In genomic region chr13:55512379-55513031, GRCm38 (mm10) we compare ENCODE assay signal across 8 mouse cellular contexts. TPM values are rescaled to one million over a fixed set of nuclear protein-coding genes. Genes with fewer than 3 reads are reported as not detected.
DNase-seq lines count a peak whose midpoint lies in the region; ATAC-seq and TF ChIP-seq lines count a peak whose summit lies in the region.

No protein-coding gene starts in this region.

- ATAC-seq in CD4-positive, CD25-positive, alpha-beta regulatory T cell, adult 4 months = no peak
- ATAC-seq in limb, embryonic 11.5 days (ENCODE audit: insufficient number of reproducible peaks, low FRiP score, low TSS enrichment, low read depth) = peak; percentile 76
- ATAC-seq in midbrain, embryonic 14.5 days (ENCODE audit: low FRiP score, low TSS enrichment) = peak; percentile 59

- H3K27me3 ChIP-seq in forebrain, embryonic 10.5 days (ENCODE audit: poor library complexity, severe bottlenecking) = peaks cover 19% of the 10 kb centered on the region
- H3K27me3 ChIP-seq in limb, embryonic 11.5 days (ENCODE audit: control insufficient read depth, insufficient read depth, low read length) = no peaks in the 10 kb centered on the region
- no peaks in the 10 kb centered on the region for H3K27me3 ChIP-seq in midbrain, embryonic 14.5 days (ENCODE audit: control insufficient read depth, insufficient read depth, low read length)

- TF ChIP-seq CTCF in bone marrow, adult 2 months (IDR thresholded peaks at IDR 0.05; ENCODE audit: control insufficient read depth, insufficient read depth, low read length) = no peak

- no peak overlapping the region; the same call in none of the 2 replicates for H3K27ac ChIP-seq in bone marrow, adult 2 months (ENCODE audit: control insufficient read depth, insufficient read depth, low read depth, low read length, poor library complexity)
- H3K27ac ChIP-seq in forebrain, embryonic 10.5 days = peak overlapping the region; percentile 94
- H3K27ac ChIP-seq in limb, embryonic 11.5 days (replicated peaks; ENCODE audit: low read depth, low read length) = peak overlapping the region; percentile 75
- peak overlapping the region; percentile 79 for H3K27ac ChIP-seq in midbrain, embryonic 14.5 days (replicated peaks; ENCODE audit: low read depth, low read length)

- 6% methylated on average over 25 of the region's 25 CpGs for WGBS in bone marrow, adult 2 months
- 5% methylated on average over 25 of the region's 25 CpGs for WGBS in forebrain, embryonic 10.5 days
- WGBS in limb, embryonic 11.5 days = 1% methylated on average over 25 of the region's 25 CpGs
- 4% methylated on average over 25 of the region's 25 CpGs for WGBS in midbrain, embryonic 14.5 days

- H3K9ac ChIP-seq in limb, embryonic 11.5 days (ENCODE audit: low read length) = peak overlapping the region; percentile 91
- H3K9ac ChIP-seq in midbrain, embryonic 14.5 days (replicated peaks; ENCODE audit: low read length) = peak overlapping the region; percentile 86

- H3K4me3 ChIP-seq in bone marrow, adult 2 months (replicated peaks; ENCODE audit: control insufficient read depth, low read depth, low read length) = peak overlapping the region; percentile 86
- H3K4me3 ChIP-seq in forebrain, embryonic 10.5 days = peak overlapping the region; percentile 83
- H3K4me3 ChIP-seq in limb, embryonic 11.5 days (ENCODE audit: low read depth, low read length) = peak overlapping the region; percentile 96
- peak overlapping the region; percentile 77 for H3K4me3 ChIP-seq in midbrain, embryonic 14.5 days (replicated peaks; ENCODE audit: low read depth, low read length)

- TF ChIP-seq POLR2A in bone marrow, adult 2 months (IDR thresholded peaks at IDR 0.05; ENCODE audit: borderline replicate concordance, control insufficient read depth, low read depth, low read length) = no peak

- intact Hi-C loops in heart, postnatal 14 days (cut with DNase I) = loop anchor here (1.0 to 2.0 kb wide), 2 partner anchors 40 to 93 kb away; no protein-coding TSS in a partner anchor

- no peaks in the 10 kb centered on the region for H3K9me3 ChIP-seq in forebrain, embryonic 10.5 days
- no peaks in the 10 kb centered on the region for H3K9me3 ChIP-seq in limb, embryonic 11.5 days (ENCODE audit: control insufficient read depth, low read length)
- no peaks in the 10 kb centered on the region for H3K9me3 ChIP-seq in midbrain, embryonic 14.5 days (ENCODE audit: control insufficient read depth, low read length)

- peaks cover 35% of the 10 kb centered on the region for H3K36me3 ChIP-seq in forebrain, embryonic 10.5 days (replicated peaks)
- peaks cover 11% of the 10 kb centered on the region for H3K36me3 ChIP-seq in limb, embryonic 11.5 days (ENCODE audit: control insufficient read depth, insufficient read depth, low read length)
- H3K36me3 ChIP-seq in midbrain, embryonic 14.5 days (ENCODE audit: control insufficient read depth, insufficient read depth, low read length) = peaks cover 21% of the 10 kb centered on the region

- H3K4me2 ChIP-seq in limb, embryonic 11.5 days (ENCODE audit: low read depth, severe bottlenecking) = peak overlapping the region; percentile 86
- peak overlapping the region; percentile 79 for H3K4me2 ChIP-seq in midbrain, embryonic 14.5 days (ENCODE audit: low read length)

- DNase-seq in CD4-positive, CD25-positive, alpha-beta regulatory T cell, adult 2 months (ENCODE audit: low read depth, low spot score) = peak; percentile 38
- peak; percentile 68 for DNase-seq in forebrain, embryonic 10.5 days (ENCODE audit: extremely low spot score, low spot score)
- peak; percentile 64 to 68 for DNase-seq in heart, postnatal 14 days
- DNase-seq in limb, embryonic 11.5 days (ENCODE audit: low spot score) = peak; percentile 86
- peak; percentile 68 for DNase-seq in midbrain, embryonic 14.5 days
- no peak for DNase-seq in c-Kit-positive CD71-positive TER-119-positive erythroid progenitor cells, embryonic 14.5 days (ENCODE audit: low spot score)

- peaks cover 6% of the 10 kb centered on the region for H3K4me1 ChIP-seq in bone marrow, adult 2 months (ENCODE audit: control insufficient read depth, insufficient read depth, low read length)
- H3K4me1 ChIP-seq in forebrain, embryonic 10.5 days = peaks cover 44% of the 10 kb centered on the region
- H3K4me1 ChIP-seq in limb, embryonic 11.5 days (ENCODE audit: control insufficient read depth, insufficient read depth, low read length) = peaks cover 27% of the 10 kb centered on the region
- peaks cover 23% of the 10 kb centered on the region for H3K4me1 ChIP-seq in midbrain, embryonic 14.5 days (ENCODE audit: control insufficient read depth, insufficient read depth, low read length)

RNA-seq across cellular contexts. Expression of gene Pdlim7, which starts 1.0 kb away (rescaled TPM):
- polyA plus RNA-seq in CD4-positive, CD25-positive, alpha-beta regulatory T cell, adult 4 months (2017; shearing (Covaris generic)) = 10 to 100 TPM in 1 of 2 experiments, 1 to 10 TPM in 1; 6.3 to 14.6 TPM
- polyA plus RNA-seq in bone marrow, adult 2 months (2011; ENCODE audit: insufficient read depth, insufficient read length, low replicate concordance, missing spikeins) = 21.9 and 89.6 TPM in 2 replicates
- 200 and 209 TPM in 2 replicates for polyA plus RNA-seq in forebrain, embryonic 10.5 days (2016; fragmentation: Nextera tagmentation; extraction: Ambion mirVana)
- total RNA-seq in heart, postnatal 14 days (2021) = 10 to 100 TPM; 52.3 to 56.6 TPM
- 154 and 155 TPM in 2 replicates for polyA plus RNA-seq in limb, embryonic 11.5 days (2014; fragmentation: Nextera tagmentation; extraction: Ambion mirVana)
- 126 and 154 TPM in 2 replicates for polyA plus RNA-seq in midbrain, embryonic 14.5 days (2014; fragmentation: Nextera tagmentation; extraction: Ambion mirVana)

RNA-seq across cellular contexts. Expression of gene Dok3, which starts 16.6 kb away (rescaled TPM):
- 1 to 10 TPM in 1 of 2 experiments, under 1 TPM in 1; 0.35 to 1.0 TPM for polyA plus RNA-seq in CD4-positive, CD25-positive, alpha-beta regulatory T cell, adult 4 months (2017; shearing (Covaris generic))
- 80.8 and 191 TPM in 2 replicates for polyA plus RNA-seq in bone marrow, adult 2 months (2011; ENCODE audit: insufficient read depth, insufficient read length, low replicate concordance, missing spikeins)
- polyA plus RNA-seq in forebrain, embryonic 10.5 days (2016; fragmentation: Nextera tagmentation; extraction: Ambion mirVana) = 3.3 and 4.2 TPM in 2 replicates
- total RNA-seq in heart, postnatal 14 days (2021) = 1 to 10 TPM; 1.9 to 2.3 TPM
- 1.6 and 2.7 TPM in 2 replicates for polyA plus RNA-seq in limb, embryonic 11.5 days (2014; fragmentation: Nextera tagmentation; extraction: Ambion mirVana)
- polyA plus RNA-seq in midbrain, embryonic 14.5 days (2014; fragmentation: Nextera tagmentation; extraction: Ambion mirVana) = 3.4 and 4.0 TPM in 2 replicates

RNA-seq across cellular contexts. Expression of gene Ddx41, which starts 24.0 kb away (rescaled TPM):
- 10 to 100 TPM; 55.8 to 74.2 TPM for polyA plus RNA-seq in CD4-positive, CD25-positive, alpha-beta regulatory T cell, adult 4 months (2017; shearing (Covaris generic))
- polyA plus RNA-seq in bone marrow, adult 2 months (2011; ENCODE audit: insufficient read depth, insufficient read length, low replicate concordance, missing spikeins) = 21.4 and 40.3 TPM in 2 replicates
- 96.5 and 98.2 TPM in 2 replicates for polyA plus RNA-seq in forebrain, embryonic 10.5 days (2016; fragmentation: Nextera tagmentation; extraction: Ambion mirVana)
- 10 to 100 TPM; 14.4 to 14.8 TPM for total RNA-seq in heart, postnatal 14 days (2021)
- 82.5 and 84.0 TPM in 2 replicates for polyA plus RNA-seq in limb, embryonic 11.5 days (2014; fragmentation: Nextera tagmentation; extraction: Ambion mirVana)
- 56.2 and 57.6 TPM in 2 replicates for polyA plus RNA-seq in midbrain, embryonic 14.5 days (2014; fragmentation: Nextera tagmentation; extraction: Ambion mirVana)

RNA-seq across cellular contexts. Expression of gene Dbn1, which starts 24.6 kb away (rescaled TPM):
- not detected for polyA plus RNA-seq in CD4-positive, CD25-positive, alpha-beta regulatory T cell, adult 4 months (2017; shearing (Covaris generic))
- 2.2 and 3.5 TPM in 2 replicates for polyA plus RNA-seq in bone marrow, adult 2 months (2011; ENCODE audit: insufficient read depth, insufficient read length, low replicate concordance, missing spikeins)
- 346 and 355 TPM in 2 replicates for polyA plus RNA-seq in forebrain, embryonic 10.5 days (2016; fragmentation: Nextera tagmentation; extraction: Ambion mirVana)
- 10 to 100 TPM; 27.0 to 27.3 TPM for total RNA-seq in heart, postnatal 14 days (2021)
- polyA plus RNA-seq in limb, embryonic 11.5 days (2014; fragmentation: Nextera tagmentation; extraction: Ambion mirVana) = 299 and 318 TPM in 2 replicates
- 509 and 557 TPM in 2 replicates for polyA plus RNA-seq in midbrain, embryonic 14.5 days (2014; fragmentation: Nextera tagmentation; extraction: Ambion mirVana)

RNA-seq across cellular contexts. Expression of gene Prr7, which starts 48.4 kb away (rescaled TPM):
- not detected for polyA plus RNA-seq in CD4-positive, CD25-positive, alpha-beta regulatory T cell, adult 4 months (2017; shearing (Covaris generic))
- polyA plus RNA-seq in bone marrow, adult 2 months (2011; ENCODE audit: insufficient read depth, insufficient read length, low replicate concordance, missing spikeins) = 3.1 and 4.1 TPM in 2 replicates
- 0.75 and 0.88 TPM in 2 replicates for polyA plus RNA-seq in forebrain, embryonic 10.5 days (2016; fragmentation: Nextera tagmentation; extraction: Ambion mirVana)
- total RNA-seq in heart, postnatal 14 days (2021) = 1 to 10 TPM in 1 of 2 experiments, under 1 TPM in 1; 0.81 to 1.6 TPM
- polyA plus RNA-seq in limb, embryonic 11.5 days (2014; fragmentation: Nextera tagmentation; extraction: Ambion mirVana) = 1.1 and 1.6 TPM in 2 replicates
- 7.0 and 34.3 TPM in 2 replicates for polyA plus RNA-seq in midbrain, embryonic 14.5 days (2014; fragmentation: Nextera tagmentation; extraction: Ambion mirVana)

Comparison
In these comparisons a context has a peak if more than half of its experiments do, and no peak if none do; other contexts are left out.
1. RNA of gene Dok3, which starts 16.6 kb away (polyA plus RNA-seq): 80.8 to 191 TPM in bone marrow, adult 2 months; 3.4 to 4.0 TPM in midbrain, embryonic 14.5 days, 3.3 to 4.2 TPM in forebrain, embryonic 10.5 days, 1.6 to 2.7 TPM in limb, embryonic 11.5 days and 0.35 to 1.0 TPM in CD4-positive, CD25-positive, alpha-beta regulatory T cell, adult 4 months; every median in the first group is over 10 times any median in the second.
2. Peak in every context shown above with its lines, with median percentiles within 50 percentile points of each other: H3K4me3 ChIP-seq.